Mouse (Mus musculus): Measurements from ENCODE around the gene Cyp2c39. TPM values are rescaled to one million over a fixed set of nuclear protein-coding genes. Genes with fewer than 3 reads are reported as not detected.
"Not testable (repeated sequence)": the region's sequence is repeated elsewhere in the genome, so short reads cannot be mapped to it uniquely, and the experiment has no call there.

Cyp2c39 gene
- polyA plus RNA-seq (2011; ENCODE audit: insufficient read length, low read depth, missing spikeins): not detected in 2 replicates

- TF ChIP-seq CTCF (IDR thresholded peaks at IDR 0.05; ENCODE audit: borderline replicate concordance, insufficient read depth, low read length) (no peak), POLR2A (IDR thresholded peaks at IDR 0.05; ENCODE audit: low read depth, low read length) (no peak)
- H3K4me3 ChIP-seq (ENCODE audit: insufficient read depth, low read length): no peak within 1 kb of the TSS
- H3K4me1 ChIP-seq (ENCODE audit: control insufficient read depth, insufficient read depth, low read length): no peaks in the 10 kb centered on the region
- H3K27ac ChIP-seq (ENCODE audit: insufficient read depth, low read length): no peak within 1 kb of the TSS
Observed at GRCm38 (mm10) chr19:39510534-39510933, at the start of gene Cyp2c39. Cyp2c39 (plus strand) TSS chr19:39510862.

DNA sequence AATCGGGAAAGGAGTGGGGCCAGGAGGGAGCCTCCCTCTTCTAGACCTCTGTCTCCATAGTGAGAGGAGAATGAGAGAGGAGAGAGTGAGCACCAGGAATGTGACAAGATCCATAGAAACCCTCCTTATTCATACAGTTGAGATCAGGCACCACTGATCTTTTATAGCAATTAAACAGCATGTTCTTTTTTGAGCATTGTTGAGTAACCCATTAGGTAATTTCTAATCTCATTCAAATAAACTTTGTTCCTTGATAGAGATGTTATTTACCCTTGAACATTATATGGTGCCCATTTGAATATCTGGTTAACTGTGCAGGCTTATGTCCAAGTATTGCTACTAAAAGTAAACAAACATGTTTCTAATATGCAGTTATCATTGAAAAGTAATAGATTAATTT, 47.7 kb upstream of the Cyp2c39 start, which contains the start of gene Cyp2c38:
Gene Cyp2c38 (minus strand): TSS at position 135 of the 400 bp plus-strand sequence.
- Histone ChIP-seq H3K4me1 (ENCODE audit: control insufficient read depth, insufficient read depth, low read length) (no peaks in the 10 kb centered on the region), H3K4me3 (ENCODE audit: insufficient read depth, low read length) (no peak within 1 kb of the TSS), H3K27ac (ENCODE audit: insufficient read depth, low read length) (no peak within 1 kb of the TSS)
- TF ChIP-seq POLR2A (IDR thresholded peaks at IDR 0.05; ENCODE audit: low read depth, low read length) (no peak), CTCF (IDR thresholded peaks at IDR 0.05; ENCODE audit: borderline replicate concordance, insufficient read depth, low read length) (no peak)

DNA sequence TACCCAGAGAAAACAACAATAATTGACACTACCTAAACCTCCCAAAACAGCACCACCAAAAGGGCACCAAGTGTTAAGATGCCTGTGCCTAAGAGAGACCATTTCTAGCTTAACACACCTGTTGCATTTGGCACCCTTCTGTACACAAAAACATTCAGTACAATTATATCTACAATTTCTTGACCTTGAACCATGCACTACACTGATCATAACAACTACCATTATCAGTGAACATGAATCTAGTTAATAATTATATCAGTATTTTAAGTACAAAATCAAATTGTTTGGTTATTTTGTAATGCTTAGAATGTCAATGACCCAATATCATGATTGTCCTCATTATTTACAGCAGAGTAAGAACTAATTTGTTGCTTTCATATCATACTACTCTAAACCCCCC, 46.7 kb upstream of the Cyp2c39 start:
- Histone ChIP-seq H3K27ac (ENCODE audit: insufficient read depth, low read length) (no peak overlapping the region), H3K4me3 (ENCODE audit: insufficient read depth, low read length) (no peak overlapping the region), H3K4me1 (ENCODE audit: control insufficient read depth, insufficient read depth, low read length) (no peaks in the 10 kb centered on the region)
- TF ChIP-seq POLR2A (IDR thresholded peaks at IDR 0.05; ENCODE audit: low read depth, low read length) (no peak), CTCF (IDR thresholded peaks at IDR 0.05; ENCODE audit: borderline replicate concordance, insufficient read depth, low read length) (no peak)

DNA sequence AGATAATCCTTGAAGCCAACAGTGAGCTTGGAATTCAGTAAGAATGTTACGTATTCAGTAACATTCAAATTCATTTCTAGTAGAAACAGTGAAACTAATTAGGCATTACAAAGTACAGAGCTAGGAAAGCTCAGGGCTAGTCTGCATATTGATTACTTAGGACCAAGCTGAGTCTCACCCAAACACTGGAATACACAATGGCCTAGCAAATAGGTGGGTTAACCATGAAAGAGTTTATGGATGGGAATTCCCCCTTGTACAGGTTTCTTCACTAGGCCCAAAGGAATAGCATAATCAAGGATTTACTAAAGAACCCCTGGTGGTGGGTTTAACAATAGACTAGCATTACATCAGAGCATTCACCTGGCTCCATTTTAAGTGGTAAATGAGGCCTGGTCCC, 26.7 kb upstream of the Cyp2c39 start:
- not testable (repeated sequence) for H3K27ac ChIP-seq (ENCODE audit: insufficient read depth, low read length); H3K4me3 ChIP-seq (ENCODE audit: insufficient read depth, low read length); H3K4me1 ChIP-seq (ENCODE audit: control insufficient read depth, insufficient read depth, low read length)

- H3K4me3 ChIP-seq (ENCODE audit: insufficient read depth, low read length): no peak overlapping the region
- no peak overlapping the region for H3K27ac ChIP-seq (ENCODE audit: insufficient read depth, low read length)
- H3K4me1 ChIP-seq (ENCODE audit: control insufficient read depth, insufficient read depth, low read length): no peaks in the 10 kb centered on the region
- no peak for TF ChIP-seq CTCF (IDR thresholded peaks at IDR 0.05; ENCODE audit: borderline replicate concordance, insufficient read depth, low read length)
- TF ChIP-seq POLR2A (IDR thresholded peaks at IDR 0.05; ENCODE audit: low read depth, low read length): no peak
Observed at GRCm38 (mm10) chr19:39506341-39506740, 4.3 kb upstream of the Cyp2c39 start.

GRCm38 (mm10) chr19:39509533-39509932, 1.1 kb upstream of the Cyp2c39 start:
- Histone ChIP-seq H3K4me3 (ENCODE audit: insufficient read depth, low read length) (no peak overlapping the region), H3K4me1 (ENCODE audit: control insufficient read depth, insufficient read depth, low read length) (no peaks in the 10 kb centered on the region), H3K27ac (ENCODE audit: insufficient read depth, low read length) (no peak overlapping the region)
- TF ChIP-seq CTCF (IDR thresholded peaks at IDR 0.05; ENCODE audit: borderline replicate concordance, insufficient read depth, low read length): no peak
- TF ChIP-seq POLR2A (IDR thresholded peaks at IDR 0.05; ENCODE audit: low read depth, low read length): no peak

Other genes starting within 250 kb of the Cyp2c39 start
- gene Cyp2c29, start 241.5 kb upstream of the Cyp2c39 start, polyA plus RNA-seq (2011; ENCODE audit: insufficient read length, low read depth, missing spikeins): not detected in 2 replicates
- not detected in 2 replicates for gene Cyp2c38, start 47.8 kb upstream of the Cyp2c39 start, polyA plus RNA-seq (2011; ENCODE audit: insufficient read length, low read depth, missing spikeins)
- not detected in 2 replicates for gene Cyp2c67, start 138.2 kb downstream of the Cyp2c39 start, polyA plus RNA-seq (2011; ENCODE audit: insufficient read length, low read depth, missing spikeins)
- gene Cyp2c68, start 230.2 kb downstream of the Cyp2c39 start, polyA plus RNA-seq (2011; ENCODE audit: insufficient read length, low read depth, missing spikeins): not detected in 2 replicates

Data from embryonic fibroblast, embryonic 13.5 days (primary cell).